Mouse (Mus musculus): ENCODE data around the gene Mgat4c. TPM values are rescaled to one million over a fixed set of nuclear protein-coding genes. Genes with fewer than 3 reads are reported as not detected.

The Mgat4c gene
- polyA plus RNA-seq, 1 experiment from 2014 or later = 27.0 TPM

GRCm38 (mm10) chr10:101827944-101828343 is 146.7 kb downstream of the Mgat4c start:
- Histone ChIP-seq H3K9me3 (no peaks in the 10 kb centered on the region), H3K4me2 (replicated peaks) (no peak overlapping the region), H3K36me3 (no peaks in the 10 kb centered on the region), H3K27me3 (no peaks in the 10 kb centered on the region), H3K27ac (no peak overlapping the region), H3K9ac (replicated peaks) (no peak overlapping the region), H3K4me1 (replicated peaks) (no peaks in the 10 kb centered on the region), H3K4me3 (replicated peaks) (no peak overlapping the region)
- WGBS = 70% methylated on average over 2 of the region's 2 CpGs
- ATAC-seq = peak; percentile 45

GRCm38 (mm10) chr10:101856115-101856514 is 174.8 kb downstream of the Mgat4c start:
- H3K9me3 ChIP-seq = no peaks in the 10 kb centered on the region
- peak; percentile 60; the same call in 1 of the 2 replicates for ATAC-seq
- no peaks in the 10 kb centered on the region for H3K4me1 ChIP-seq (replicated peaks)
- no peak overlapping the region for H3K27ac ChIP-seq
- H3K36me3 ChIP-seq = no peaks in the 10 kb centered on the region
- no peak overlapping the region for H3K9ac ChIP-seq (replicated peaks)
- WGBS = 27% methylated on average over 2 of the region's 2 CpGs
- H3K27me3 ChIP-seq = no peaks in the 10 kb centered on the region
- no peak overlapping the region for H3K4me3 ChIP-seq (replicated peaks)
- H3K4me2 ChIP-seq (replicated peaks) = no peak overlapping the region

- H3K9me3 ChIP-seq = no peaks in the 10 kb centered on the region
- no peaks in the 10 kb centered on the region for H3K27me3 ChIP-seq
- WGBS = 94% methylated on average over 1 of the region's 1 CpGs
- H3K4me3 ChIP-seq (replicated peaks) = no peak overlapping the region
- no peaks in the 10 kb centered on the region for H3K36me3 ChIP-seq
- no peaks in the 10 kb centered on the region for H3K4me1 ChIP-seq (replicated peaks)
- H3K27ac ChIP-seq = no peak overlapping the region
- no peak overlapping the region for H3K9ac ChIP-seq (replicated peaks)
- no peak for ATAC-seq
- H3K4me2 ChIP-seq (replicated peaks) = no peak overlapping the region
Observed at GRCm38 (mm10) chr10:101889866-101890265, 208.6 kb downstream of the Mgat4c start.

GRCm38 (mm10) chr10:101917328-101917814 is 236.1 kb downstream of the Mgat4c start:
- no peak for ATAC-seq
- Histone ChIP-seq H3K27me3 (no peaks in the 10 kb centered on the region), H3K9me3 (no peaks in the 10 kb centered on the region), H3K4me2 (replicated peaks) (no peak overlapping the region), H3K4me1 (replicated peaks) (no peaks in the 10 kb centered on the region), H3K36me3 (no peaks in the 10 kb centered on the region), H3K27ac (no peak overlapping the region), H3K9ac (replicated peaks) (no peak overlapping the region), H3K4me3 (replicated peaks) (no peak overlapping the region)

DNA sequence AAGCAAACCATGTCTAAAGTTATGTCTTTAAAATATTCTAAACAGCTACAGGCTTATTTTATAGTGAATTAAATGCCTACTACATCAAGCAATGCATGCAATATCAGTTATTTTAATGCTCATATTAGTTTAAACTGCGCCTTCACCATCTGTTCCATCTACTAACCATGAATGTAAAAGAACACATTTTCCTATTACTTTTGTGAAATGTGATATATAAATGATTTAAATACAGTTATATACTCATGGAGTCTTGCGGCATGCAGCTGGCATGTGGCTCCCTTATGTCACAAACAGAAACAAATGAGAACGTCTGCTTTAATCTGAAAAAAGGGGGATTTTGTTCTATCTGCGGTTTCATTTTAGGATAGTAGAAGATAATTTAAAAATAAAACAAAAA is 316.3 kb downstream of the Mgat4c start:
- 89% methylated on average over 4 of the region's 4 CpGs for WGBS
- Histone ChIP-seq H3K4me2 (replicated peaks) (no peak overlapping the region), H3K27ac (no peak overlapping the region), H3K27me3 (no peaks in the 10 kb centered on the region), H3K4me3 (replicated peaks) (no peak overlapping the region), H3K9me3 (no peaks in the 10 kb centered on the region), H3K36me3 (no peaks in the 10 kb centered on the region), H3K4me1 (replicated peaks) (no peaks in the 10 kb centered on the region), H3K9ac (replicated peaks) (no peak overlapping the region)
- ATAC-seq = no peak

GRCm38 (mm10) chr10:102042513-102042912 is 361.2 kb downstream of the Mgat4c start:
- ATAC-seq = peak; percentile 56
- no peaks in the 10 kb centered on the region for H3K36me3 ChIP-seq

GRCm38 (mm10) chr10:102056218-102056617 is 374.9 kb downstream of the Mgat4c start:
- no peak overlapping the region for H3K4me3 ChIP-seq (replicated peaks)
- ATAC-seq = no peak
- H3K4me1 ChIP-seq (replicated peaks) = 0 out of 2 replicates have a peak, but pooled peaks cover 3% of the 10 kb centered on the region
- H3K27ac ChIP-seq = no peak overlapping the region
- H3K9ac ChIP-seq (replicated peaks) = no peak overlapping the region
- H3K27me3 ChIP-seq = no peaks in the 10 kb centered on the region
- H3K4me2 ChIP-seq (replicated peaks) = no peak overlapping the region
- WGBS = 70% methylated on average over 3 of the region's 3 CpGs
- H3K9me3 ChIP-seq = no peaks in the 10 kb centered on the region
- no peaks in the 10 kb centered on the region for H3K36me3 ChIP-seq

More at GRCm38 (mm10) chr10:102042513-102042912, 361.2 kb downstream of the Mgat4c start:
- Histone ChIP-seq H3K4me1 (replicated peaks) (no peaks in the 10 kb centered on the region), H3K4me2 (replicated peaks) (no peak overlapping the region), H3K9ac (replicated peaks) (no peak overlapping the region), H3K27ac (no peak overlapping the region), H3K4me3 (replicated peaks) (no peak overlapping the region), H3K9me3 (no peaks in the 10 kb centered on the region), H3K27me3 (no peaks in the 10 kb centered on the region)
- WGBS = 22% methylated on average over 2 of the region's 2 CpGs

- WGBS = 21% methylated on average over 2 of the region's 2 CpGs
- H3K27ac ChIP-seq = no peak overlapping the region
- ATAC-seq = peak; percentile 84
Observed at GRCm38 (mm10) chr10:102056975-102057565, 375.8 kb downstream of the Mgat4c start.

DNA sequence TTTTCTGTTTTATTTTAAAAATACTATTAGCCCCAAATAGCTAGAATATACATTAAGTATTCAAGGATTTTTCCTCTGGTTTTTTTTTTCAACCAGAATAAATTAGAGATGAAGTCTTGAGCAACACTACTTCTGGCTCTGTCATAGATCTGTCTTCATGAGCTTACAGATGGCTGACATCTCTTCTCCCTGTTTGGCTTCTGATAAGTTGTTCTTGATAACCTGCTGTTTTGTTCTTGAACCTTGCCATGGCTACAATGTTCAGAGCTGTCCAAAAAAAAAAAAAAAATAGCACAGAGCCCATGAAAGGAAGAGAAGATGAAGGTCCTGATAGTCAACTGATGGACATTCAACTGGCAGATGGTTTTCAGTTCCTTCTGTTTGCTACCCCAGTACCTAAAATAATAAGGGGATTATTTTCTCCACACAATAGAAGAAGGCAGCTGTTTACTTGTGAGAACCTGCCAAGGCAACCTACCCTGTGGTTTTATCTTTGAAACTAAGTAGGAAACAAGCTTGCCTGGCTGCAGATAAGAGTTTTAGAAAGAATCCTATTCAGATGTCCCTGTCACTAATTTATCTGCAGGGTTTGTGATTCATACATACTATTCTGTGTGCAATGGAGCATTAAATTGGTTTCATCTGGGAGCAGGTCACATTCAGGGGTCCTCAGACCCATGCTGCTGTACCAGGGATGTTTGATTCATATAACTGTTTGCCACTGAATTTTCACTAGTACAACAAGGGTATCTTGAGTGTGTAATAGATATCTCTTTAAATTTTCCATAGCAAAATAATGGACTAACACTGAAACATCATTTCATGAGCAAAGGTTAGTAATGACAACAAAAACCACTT is 393.5 kb downstream of the Mgat4c start:
- Histone ChIP-seq H3K9ac (replicated peaks) (no peak overlapping the region), H3K4me2 (replicated peaks) (no peak overlapping the region), H3K27me3 (no peaks in the 10 kb centered on the region), H3K4me1 (replicated peaks) (peaks cover 5% of the 10 kb centered on the region), H3K36me3 (no peaks in the 10 kb centered on the region), H3K9me3 (no peaks in the 10 kb centered on the region), H3K4me3 (replicated peaks) (no peak overlapping the region), H3K27ac (no peak overlapping the region)
- peak; percentile 70; the same call in 1 of the 2 replicates for ATAC-seq

More at GRCm38 (mm10) chr10:102056975-102057565, 375.8 kb downstream of the Mgat4c start:
- no peak overlapping the region for H3K4me3 ChIP-seq (replicated peaks)
- no peaks in the 10 kb centered on the region for H3K9me3 ChIP-seq
- no peaks in the 10 kb centered on the region for H3K27me3 ChIP-seq
- no peaks in the 10 kb centered on the region for H3K36me3 ChIP-seq
- no peak overlapping the region for H3K4me2 ChIP-seq (replicated peaks)
- no peak overlapping the region for H3K9ac ChIP-seq (replicated peaks)
- 0 out of 2 replicates have a peak, but pooled peaks cover 3% of the 10 kb centered on the region for H3K4me1 ChIP-seq (replicated peaks)

DNA sequence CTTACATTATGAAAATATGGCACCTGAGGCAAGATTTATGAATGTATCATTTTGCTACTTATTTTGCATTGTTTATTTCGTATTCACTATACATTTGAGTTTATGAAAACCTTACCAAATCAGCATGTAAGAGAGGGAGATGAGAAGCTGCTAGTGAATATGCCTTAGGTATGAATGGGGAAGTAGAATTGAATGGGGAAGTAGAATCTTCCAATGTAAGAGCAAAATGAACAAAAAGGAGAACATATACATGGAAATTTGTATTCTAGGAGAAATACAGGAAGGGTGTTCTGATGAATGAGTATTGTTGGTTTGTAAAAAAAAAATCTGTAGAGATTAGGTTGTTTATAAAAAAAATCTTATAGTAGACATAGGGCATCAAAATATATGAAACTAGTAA is 441.9 kb downstream of the Mgat4c start:
- no peaks in the 10 kb centered on the region for H3K27me3 ChIP-seq
- ATAC-seq = no peak
- H3K4me3 ChIP-seq (replicated peaks) = no peak overlapping the region
- H3K36me3 ChIP-seq = no peaks in the 10 kb centered on the region
- H3K4me2 ChIP-seq (replicated peaks) = no peak overlapping the region
- WGBS = 84% methylated on average over 1 of the region's 1 CpGs
- H3K9ac ChIP-seq (replicated peaks) = no peak overlapping the region
- no peaks in the 10 kb centered on the region for H3K4me1 ChIP-seq (replicated peaks)
- no peak overlapping the region for H3K27ac ChIP-seq
- no peaks in the 10 kb centered on the region for H3K9me3 ChIP-seq

DNA sequence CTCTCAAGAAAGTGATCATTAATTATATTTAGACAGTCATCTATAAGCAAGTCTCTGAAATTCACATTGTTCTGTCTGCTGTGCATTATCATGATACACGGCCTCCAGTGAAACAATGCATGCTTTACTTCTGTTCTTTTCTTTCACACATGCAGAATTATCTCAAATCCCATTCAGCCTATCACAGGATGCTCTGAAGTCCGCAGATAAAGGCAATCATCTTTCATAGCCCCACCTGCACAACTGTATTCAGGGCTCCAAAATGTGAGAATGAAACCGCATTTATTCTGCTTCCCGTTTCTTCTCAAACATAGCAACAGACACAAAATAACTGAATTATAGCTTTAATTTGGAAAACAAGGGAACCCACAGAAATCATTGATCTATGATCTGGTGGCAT is 446.1 kb downstream of the Mgat4c start:
- no peak overlapping the region for H3K9ac ChIP-seq (replicated peaks)
- no peak overlapping the region for H3K4me2 ChIP-seq (replicated peaks)
- no peaks in the 10 kb centered on the region for H3K27me3 ChIP-seq
- no peaks in the 10 kb centered on the region for H3K9me3 ChIP-seq
- H3K4me1 ChIP-seq (replicated peaks) = no peaks in the 10 kb centered on the region
- H3K36me3 ChIP-seq = no peaks in the 10 kb centered on the region
- ATAC-seq = no peak
- 70% methylated on average over 4 of the region's 4 CpGs for WGBS
- no peak overlapping the region for H3K27ac ChIP-seq
- H3K4me3 ChIP-seq (replicated peaks) = no peak overlapping the region

GRCm38 (mm10) chr10:102154865-102155264 is 473.6 kb downstream of the Mgat4c start:
- no peaks in the 10 kb centered on the region for H3K36me3 ChIP-seq
- no peak overlapping the region for H3K27ac ChIP-seq
- no peak overlapping the region for H3K9ac ChIP-seq (replicated peaks)
- H3K4me3 ChIP-seq (replicated peaks) = no peak overlapping the region
- H3K9me3 ChIP-seq = no peaks in the 10 kb centered on the region
- H3K4me1 ChIP-seq (replicated peaks) = no peaks in the 10 kb centered on the region
- no peak overlapping the region for H3K4me2 ChIP-seq (replicated peaks)
- WGBS = 74% methylated on average over 5 of the region's 5 CpGs
- H3K27me3 ChIP-seq = no peaks in the 10 kb centered on the region
- no peak for ATAC-seq

Measured in midbrain, embryonic 13.5 days (tissue).